Mouse (Mus musculus) intestine, embryonic 14.5 days (tissue): ENCODE results near the gene Dck. TPM values are rescaled to one million over a fixed set of nuclear protein-coding genes. Genes with fewer than 3 reads are reported as not detected.
"Not testable (repeated sequence)": the region's sequence is repeated elsewhere in the genome, so short reads cannot be mapped to it uniquely, and the experiment has no call there.

Experiments used
- ATAC-seq: fragments of 200-750 bp; cut with Nextera tagmentation; replicated peaks from 2 replicates; pipeline ENCODE4 v1.8.0; 2017; ENCODE audit warnings: low read depth, moderate number of reproducible peaks, moderate TSS enrichment, moderate library complexity; ENCODE audit not compliant: low FRiP score, low TSS enrichment
- DNase-seq: peaks from one replicate; pipeline ENCODE4 v3.0.0-alpha.2; 2018; ENCODE audit warnings: low spot score
- H3K27ac ChIP-seq: fragments of 300-500 bp; sonication (generic); 2 replicates; pipeline ENCODE4 v1.5.1; 2014; ENCODE audit warnings: low read depth, mild to moderate bottlenecking, control low read depth
- H3K27me3 ChIP-seq: fragments of 300-500 bp; sonication (generic); replicated peaks from 2 replicates; pipeline ENCODE4 v1.6.1; 2014; ENCODE audit warnings: low read length, control low read depth; ENCODE audit not compliant: control insufficient read depth, insufficient read depth
- H3K36me3 ChIP-seq: fragments of 300-500 bp; sonication (generic); 2 replicates; pipeline ENCODE4 v1.6.1; 2014; ENCODE audit warnings: low read length, control low read depth; ENCODE audit not compliant: control insufficient read depth, insufficient read depth
- H3K4me1 ChIP-seq: fragments of 300-500 bp; sonication (generic); replicated peaks from 2 replicates; pipeline ENCODE4 v1.6.1; 2014; ENCODE audit warnings: low read length, control low read depth, mixed read lengths; ENCODE audit not compliant: control insufficient read depth, insufficient read depth
- H3K4me2 ChIP-seq: fragments of 300-500 bp; sonication (generic); 2 replicates; pipeline ENCODE4 v1.6.1; 2014; ENCODE audit warnings: low read length
- H3K4me3 ChIP-seq: fragments of 300-500 bp; sonication (generic); 2 replicates; pipeline ENCODE4 v1.5.1; 2014; ENCODE audit warnings: low read depth, low read length, control low read depth, mixed read lengths
- H3K9ac ChIP-seq: fragments of 300-500 bp; sonication (generic); 2 replicates; pipeline ENCODE4 v1.6.1; 2014; ENCODE audit warnings: mild to moderate bottlenecking, low read length
- H3K9me3 ChIP-seq: fragments of 300-500 bp; sonication (generic); 2 replicates; pipeline ENCODE4 v1.6.1; 2016; ENCODE audit warnings: low read length, control low read depth; ENCODE audit not compliant: control insufficient read depth
- WGBS: fragments of 180-500 bp; shearing (Covaris S2); extraction: QIAGEN DNeasy Blood & Tissue Kit; methylation state at CpG from one replicate; pipeline ENCODE4 v1.1.7; 2014; 5-methylcytosine and 5-hydroxymethylcytosine counted together
- polyA plus RNA-seq: library from polyadenylated mRNA; unstranded; fragments of >200 nt; fragmentation: Nextera tagmentation; extraction: Ambion mirVana; gene quantifications from 2 replicates; pipeline ENCODE4 v1.2.1, GENCODE M21; 2014

The Dck gene
- polyA plus RNA-seq, 1 experiment from 2014 or later: 49.6 TPM

- DNase-seq: no peak
- H3K36me3 ChIP-seq: no peaks in the 10 kb centered on the region
- no peaks in the 10 kb centered on the region for H3K4me1 ChIP-seq
- no peak overlapping the region for H3K27ac ChIP-seq
- H3K9me3 ChIP-seq: no peaks in the 10 kb centered on the region
- H3K4me2 ChIP-seq: no peak overlapping the region
- WGBS: 86% methylated on average over 2 of the region's 2 CpGs
- no peak overlapping the region for H3K9ac ChIP-seq
- no peak overlapping the region for H3K4me3 ChIP-seq
- H3K27me3 ChIP-seq: no peaks in the 10 kb centered on the region
- ATAC-seq: no peak
Observed at GRCm38 (mm10) chr5:88734786-88735185, 30.0 kb upstream of the Dck start.

DNA sequence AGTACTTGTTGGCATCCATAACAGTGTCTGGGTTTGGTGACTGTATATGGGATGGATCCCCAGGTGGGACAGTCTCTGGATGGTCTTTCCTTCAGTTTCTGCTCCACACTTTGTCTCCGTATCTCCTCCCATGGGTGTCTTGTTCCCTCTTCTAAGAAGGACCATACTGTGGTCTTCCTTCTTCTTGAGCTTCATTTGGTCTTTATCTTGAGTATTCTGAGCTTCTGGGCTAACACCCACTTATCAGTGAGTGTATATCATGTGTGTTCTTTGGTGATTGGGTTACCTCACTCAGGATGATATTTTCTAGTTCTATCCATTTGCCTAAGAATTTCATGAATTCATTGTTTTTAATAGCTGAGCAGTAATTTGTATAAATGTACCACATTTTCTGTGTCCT, 23.7 kb upstream of the Dck start:
- H3K9me3 ChIP-seq, DNase-seq, H3K4me1 ChIP-seq, H3K27ac ChIP-seq, H3K27me3 ChIP-seq, H3K4me2 ChIP-seq, ATAC-seq, H3K9ac ChIP-seq, H3K4me3 ChIP-seq: not testable (repeated sequence)
- H3K36me3 ChIP-seq: peaks cover 16% of the 10 kb centered on the region
- WGBS: 100% methylated on average over 1 of the region's 1 CpGs

DNA sequence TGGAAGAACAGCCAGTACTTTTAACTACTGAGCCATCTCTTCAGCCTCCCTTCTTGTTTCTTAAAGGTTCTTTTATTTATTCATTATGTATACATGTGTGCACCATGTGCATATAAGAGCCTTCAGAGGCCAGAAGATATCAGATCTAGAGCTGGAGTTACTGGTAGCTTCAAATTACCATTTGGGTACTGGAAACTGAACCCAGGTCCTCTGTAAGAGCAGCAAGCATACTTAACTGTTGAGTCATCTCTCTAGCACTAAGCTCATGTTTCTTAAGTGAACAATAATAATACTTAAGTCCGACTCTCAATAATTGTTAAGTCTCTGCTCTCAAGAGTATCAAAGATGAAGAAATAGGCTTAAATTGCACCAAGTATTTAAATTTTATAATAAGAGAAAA, 17.0 kb upstream of the Dck start:
- H3K27ac ChIP-seq: no peak overlapping the region
- H3K27me3 ChIP-seq: no peaks in the 10 kb centered on the region
- ATAC-seq (no peak), DNase-seq (no peak)
- H3K36me3 ChIP-seq: peaks cover 29% of the 10 kb centered on the region
- no peaks in the 10 kb centered on the region for H3K9me3 ChIP-seq
- 74% methylated on average over 1 of the region's 1 CpGs for WGBS
- no peak overlapping the region for H3K4me2 ChIP-seq
- no peak overlapping the region for H3K4me3 ChIP-seq
- H3K9ac ChIP-seq: no peak overlapping the region
- H3K4me1 ChIP-seq: no peaks in the 10 kb centered on the region

DNA sequence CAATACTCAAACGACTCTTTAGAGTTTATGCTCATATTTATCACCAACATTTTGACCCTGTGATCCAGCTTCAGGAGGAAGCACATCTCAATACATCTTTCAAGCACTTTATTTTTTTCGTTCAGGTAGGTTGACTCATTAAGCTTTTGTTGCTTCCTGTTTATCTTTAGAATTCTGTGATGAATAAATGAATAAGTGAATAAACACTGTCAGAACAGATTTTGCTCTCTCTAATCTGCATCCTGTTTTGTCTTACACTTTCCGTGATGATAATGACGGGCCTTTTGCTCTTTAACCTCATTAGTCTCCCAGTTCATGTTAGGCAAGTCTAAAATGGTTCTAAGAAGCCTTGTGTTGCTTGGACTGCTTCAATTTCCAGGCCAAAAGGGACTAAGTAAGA, 11.6 kb upstream of the Dck start:
- DNase-seq: no peak
- WGBS: 89% methylated on average over 4 of the region's 4 CpGs
- Histone ChIP-seq H3K36me3 (peaks cover 45% of the 10 kb centered on the region), H3K4me3 (no peak overlapping the region), H3K27ac (no peak overlapping the region), H3K9me3 (no peaks in the 10 kb centered on the region), H3K4me1 (no peaks in the 10 kb centered on the region), H3K4me2 (no peak overlapping the region), H3K9ac (no peak overlapping the region), H3K27me3 (no peaks in the 10 kb centered on the region)
- ATAC-seq: no peak

DNA sequence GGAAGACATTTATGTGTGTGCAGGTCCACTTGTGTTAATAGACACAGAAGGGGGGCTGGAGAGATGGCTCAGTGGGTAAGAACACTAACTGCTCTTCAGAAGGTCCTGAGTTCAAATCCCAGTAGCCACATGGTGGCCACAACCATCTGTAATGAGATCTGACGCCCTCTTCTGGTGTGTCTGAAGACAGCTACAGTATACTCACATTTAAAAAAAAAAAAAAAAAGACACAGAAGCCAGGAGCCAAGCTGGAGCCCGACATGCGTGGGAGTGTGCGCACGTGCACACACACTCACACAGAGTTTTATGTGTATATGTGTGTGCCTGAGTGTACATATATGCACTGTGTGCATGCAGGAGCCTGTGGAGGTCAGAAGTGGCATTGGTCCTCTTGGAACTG, 2.2 kb upstream of the Dck start:
- Histone ChIP-seq H3K4me2 (no peak overlapping the region), H3K9ac (no peak overlapping the region), H3K4me1 (peaks cover 8% of the 10 kb centered on the region; the same call in 1 of the 2 replicates), H3K27ac (no peak overlapping the region), H3K4me3 (no peak overlapping the region), H3K36me3 (peaks cover 11% of the 10 kb centered on the region), H3K9me3 (no peaks in the 10 kb centered on the region), H3K27me3 (no peaks in the 10 kb centered on the region)
- ATAC-seq (no peak), DNase-seq (no peak)
- 89% methylated on average over 5 of the region's 5 CpGs for WGBS

DNA sequence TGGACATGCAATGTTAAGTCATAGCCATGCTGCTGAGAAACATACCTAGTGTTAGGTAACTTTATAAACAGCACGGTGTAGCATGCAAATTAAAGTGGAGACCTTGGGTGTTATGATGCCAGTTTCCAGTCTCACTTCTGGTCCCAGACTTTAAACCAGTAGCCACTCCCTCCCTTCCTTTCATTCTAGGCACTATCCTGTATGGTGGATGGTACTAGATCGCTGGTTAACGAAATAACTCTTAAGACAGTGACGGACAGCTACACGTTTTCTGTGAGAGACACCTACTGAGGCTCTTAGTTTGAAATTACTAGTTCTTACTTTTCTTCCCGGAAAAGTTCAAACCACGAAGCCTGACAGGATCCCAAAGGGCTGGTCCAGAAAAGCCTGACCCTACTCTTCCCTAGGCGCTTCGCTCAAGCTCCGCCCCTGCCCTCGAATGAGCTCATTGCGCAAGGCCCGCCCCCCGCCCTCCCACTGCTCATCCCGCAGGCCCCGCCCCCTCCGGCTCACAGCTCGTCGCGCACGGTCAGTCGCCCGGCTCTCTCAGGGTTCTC, 288 bp upstream of the Dck start:
- H3K27ac ChIP-seq: peak overlapping the region; percentile 6; the same call in 1 of the 2 replicates
- H3K9me3 ChIP-seq: no peaks in the 10 kb centered on the region
- DNase-seq (no peak), ATAC-seq (peak; percentile 66)
- peaks cover 8% of the 10 kb centered on the region; the same call in 1 of the 2 replicates for H3K4me1 ChIP-seq
- peak overlapping the region; percentile 79 for H3K4me3 ChIP-seq
- peaks cover 9% of the 10 kb centered on the region for H3K36me3 ChIP-seq
- peak overlapping the region; percentile 51 for H3K4me2 ChIP-seq
- 1% methylated on average over 21 of the region's 23 CpGs for WGBS
- H3K9ac ChIP-seq: peak overlapping the region; percentile 36
- no peaks in the 10 kb centered on the region for H3K27me3 ChIP-seq

DNA sequence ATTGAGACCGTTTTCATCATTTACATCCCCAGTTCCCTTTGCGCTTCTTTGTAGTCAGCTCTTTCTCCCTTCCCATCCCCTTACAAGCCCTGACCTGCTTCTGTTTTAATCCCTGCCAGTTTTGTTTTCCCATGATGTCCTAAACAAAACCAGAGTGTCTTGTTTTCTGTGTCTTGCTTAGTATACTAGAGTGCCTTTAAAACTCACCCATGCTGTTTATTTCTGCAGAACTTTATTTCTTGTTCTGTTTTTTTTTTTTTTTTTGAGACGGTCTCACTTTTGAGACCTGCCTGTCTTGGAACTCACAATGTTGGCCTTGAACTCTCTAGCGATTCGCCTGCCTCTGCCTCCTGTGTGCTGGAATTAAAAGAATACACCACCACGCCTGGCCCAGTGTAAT, 791 bp downstream of the Dck start:
- H3K27ac ChIP-seq: peak overlapping the region; percentile 81
- H3K9ac ChIP-seq: peak overlapping the region; percentile 75
- peak overlapping the region; percentile 79 for H3K4me3 ChIP-seq
- peaks cover 10% of the 10 kb centered on the region for H3K36me3 ChIP-seq
- peak overlapping the region; percentile 61 for H3K4me2 ChIP-seq
- H3K4me1 ChIP-seq: peaks cover 8% of the 10 kb centered on the region; the same call in 1 of the 2 replicates
- DNase-seq (no peak), ATAC-seq (no peak)
- WGBS: 17% methylated on average over 6 of the region's 6 CpGs
- H3K27me3 ChIP-seq: no peaks in the 10 kb centered on the region
- no peaks in the 10 kb centered on the region for H3K9me3 ChIP-seq

- H3K4me3 ChIP-seq: peak overlapping the region; percentile 79
- H3K27ac ChIP-seq: no peak overlapping the region
- H3K27me3 ChIP-seq: no peaks in the 10 kb centered on the region
- 64% methylated on average over 6 of the region's 6 CpGs for WGBS
- H3K4me1 ChIP-seq: peaks cover 8% of the 10 kb centered on the region; the same call in 1 of the 2 replicates
- H3K9me3 ChIP-seq: no peaks in the 10 kb centered on the region
- H3K9ac ChIP-seq: no peak overlapping the region
- no peak for ATAC-seq
- peaks cover 7% of the 10 kb centered on the region; the same call in 1 of the 2 replicates for H3K36me3 ChIP-seq
- peak overlapping the region; percentile 61 for H3K4me2 ChIP-seq
- DNase-seq: no peak
Observed at GRCm38 (mm10) chr5:88766121-88766520, 1.3 kb downstream of the Dck start.

DNA sequence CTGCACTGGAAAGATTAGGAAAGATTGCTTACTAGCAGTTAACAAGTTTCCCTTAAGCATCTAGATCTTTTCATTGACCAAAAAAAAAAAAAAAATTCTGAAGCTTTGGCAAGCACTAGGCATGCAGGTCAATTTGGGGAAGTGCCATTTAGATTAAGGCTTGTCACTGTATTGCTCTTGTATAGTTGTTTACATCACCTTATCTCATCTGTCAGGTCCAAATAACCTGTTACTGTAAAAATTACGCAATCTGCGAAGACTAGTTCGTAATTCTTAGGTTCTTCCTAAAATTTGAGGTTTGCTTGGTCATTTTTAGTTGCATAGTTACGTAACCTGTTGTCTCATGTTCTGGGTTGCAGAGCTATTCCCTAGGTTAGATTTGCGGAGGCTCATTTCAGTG, 2.1 kb downstream of the Dck start:
- ATAC-seq (no peak), DNase-seq (no peak)
- Histone ChIP-seq H3K4me1 (peaks cover 8% of the 10 kb centered on the region; the same call in 1 of the 2 replicates), H3K4me2 (no peak overlapping the region), H3K27me3 (no peaks in the 10 kb centered on the region), H3K36me3 (peaks cover 8% of the 10 kb centered on the region), H3K4me3 (no peak overlapping the region), H3K9me3 (no peaks in the 10 kb centered on the region), H3K9ac (no peak overlapping the region), H3K27ac (no peak overlapping the region)
- WGBS: 90% methylated on average over 5 of the region's 5 CpGs
